In genomic region chr15:93744191-93744945, GRCm38 (mm10) we compare ENCODE assay signal across 12 mouse cellular contexts.
A peak's percentile ranks its signal among the peaks of the same experiment; 100 is the strongest.
DNase-seq lines count a peak whose midpoint lies in the region; ATAC-seq and TF ChIP-seq lines count a peak whose summit lies in the region.
"Had no signal": no experiment of that assay in that cellular context is flagged by ENCODE, and none has a peak within 500 bp of the region (broad histone marks: within the 10 kb centered on the region; RNA-seq: fewer than 3 reads in every experiment).

No protein-coding gene starts in this region.

- H3K9me3 ChIP-seq in ES-E14 (ENCODE audit: control insufficient read depth, insufficient read depth, low read depth, low read length): no peaks in the 10 kb centered on the region
- no peaks in the 10 kb centered on the region for H3K9me3 ChIP-seq in liver, embryonic 16.5 days (replicated peaks; ENCODE audit: control insufficient read depth, low read length)

- no peaks in the 10 kb centered on the region for H3K27me3 ChIP-seq in liver, embryonic 16.5 days (ENCODE audit: control insufficient read depth, insufficient read depth, low read depth, low read length)
- H3K27me3 ChIP-seq: hindbrain, embryonic 12.5 days had no signal

- H3K4me1 ChIP-seq in ES-E14 (ENCODE audit: control insufficient read depth in 2 of 2, insufficient read depth in 2 of 2, low read length in 2 of 2, poor library complexity in 1 of 2): no peaks in the 10 kb centered on the region
- no peaks in the 10 kb centered on the region; the same call in 1 of the 2 replicates for H3K4me1 ChIP-seq in liver, embryonic 16.5 days (ENCODE audit: control insufficient read depth, low read depth, low read length)
- H3K4me1 ChIP-seq: hindbrain, embryonic 12.5 days; midbrain, embryonic 10.5 days had no signal

- no peak overlapping the region for H3K4me3 ChIP-seq in ES-E14 (ENCODE audit: insufficient read depth in 1 of 2, low read depth in 1 of 2, low read length in 2 of 2, poor library complexity in 1 of 2, severe bottlenecking in 1 of 2)
- H3K4me3 ChIP-seq in liver, embryonic 16.5 days (ENCODE audit: low read depth, low read length): no peak overlapping the region
- H3K4me3 ChIP-seq: hindbrain, embryonic 12.5 days; left cerebral cortex, adult 2 months; midbrain, embryonic 10.5 days had no signal

- peak; percentile 20 for DNase-seq in kidney, adult 9 months
- DNase-seq in kidney, adult 18-20 months: no peak
- peak; percentile 9 for DNase-seq in ES-E14 (ENCODE audit: low read depth, low spot score)
- DNase-seq in embryo, embryonic 9.5 days (ENCODE audit: extremely low spot score): peak; percentile 77
- DNase-seq in left cerebral cortex, postnatal 10 days (ENCODE audit: extremely low spot score in 1 of 2, low spot score in 2 of 2): no peak
- no peak for DNase-seq in cerebellum, adult 9-11 months
- no peak for DNase-seq in T-cell, adult 2 months (ENCODE audit: low spot score)

- peak; percentile 50 for ATAC-seq in liver, embryonic 16.5 days (ENCODE audit: low read depth)
- ATAC-seq: forebrain, embryonic 16.5 days had no signal

- no peaks in the 10 kb centered on the region for H3K36me3 ChIP-seq in ES-E14 (ENCODE audit: control insufficient read depth, insufficient read depth, low read length, poor library complexity, severe bottlenecking)
- H3K36me3 ChIP-seq in liver, embryonic 16.5 days (ENCODE audit: control insufficient read depth, insufficient read depth): no peaks in the 10 kb centered on the region
- H3K36me3 ChIP-seq: hindbrain, embryonic 12.5 days; midbrain, embryonic 10.5 days had no signal

- no peak overlapping the region for H3K9ac ChIP-seq in ES-E14 (ENCODE audit: insufficient read depth, low read depth, low read length, poor library complexity, severe bottlenecking)
- H3K9ac ChIP-seq in liver, embryonic 16.5 days (ENCODE audit: low read depth, low read length): no peak overlapping the region
- H3K9ac ChIP-seq: hindbrain, embryonic 12.5 days had no signal

- H3K4me2 ChIP-seq in liver, embryonic 16.5 days (ENCODE audit: low read depth, low read length): no peak overlapping the region
- H3K4me2 ChIP-seq: hindbrain, embryonic 12.5 days had no signal

- intact Hi-C loops in left cerebral cortex, postnatal 10 days (cut with DNase I): no loop called here

- no peak overlapping the region for H3K27ac ChIP-seq in ES-E14 (ENCODE audit: insufficient read depth, low read depth, low read length, poor library complexity, severe bottlenecking)
- no peak overlapping the region for H3K27ac ChIP-seq in liver, embryonic 16.5 days (ENCODE audit: low read length)
- H3K27ac ChIP-seq: hindbrain, embryonic 12.5 days; left cerebral cortex, adult 2 months; midbrain, embryonic 10.5 days had no signal

- in situ Hi-C loops in ES-E14 (cut with MboI; ENCODE audit: low sequenced_read_pairs in 2 of 2, unreplicated experiment in 2 of 2): no loop called here

- 17% methylated on average over 12 of the region's 12 CpGs for WGBS in liver, embryonic 16.5 days (ENCODE audit: insufficient replicate concordance)

TF ChIP-seq in ES-E14, 5 proteins besides CTCF, POLR2A, EP300 and RAD21:
- TF ChIP-seq MAFK (IDR thresholded peaks at IDR 0.05; ENCODE audit: insufficient read depth, low read depth, low read length): 0 out of 2 replicates have a peak, but pooled peaks have one; percentile 8
- TF ChIP-seq ZC3H11A (IDR thresholded peaks at IDR 0.05; ENCODE audit: borderline replicate concordance, low read depth, low read length): no peak

Comparison
In these comparisons a context has a peak if more than half of its experiments do, and no peak if none do; other contexts are left out.
1. DNase-seq: peak in kidney, adult 9 months (single experiment), ES-E14 (single experiment) and embryo, embryonic 9.5 days (single experiment); none in kidney, adult 18-20 months (single experiment), left cerebral cortex, postnatal 10 days (0 of 2), cerebellum, adult 9-11 months (single experiment) and T-cell, adult 2 months (single experiment).